Mouse (Mus musculus) kidney, postnatal 10 days (tissue): ENCODE results near the gene Zfp637.
"Not testable (repeated sequence)": the region's sequence is repeated elsewhere in the genome, so short reads cannot be mapped to it uniquely, and the experiment has no call there.

Experiments
- DNase-seq: peaks from one replicate; pipeline ENCODE4 v3.0.0; 2021; ENCODE audit warnings: mixed read lengths

Gene Zfp637

DNA sequence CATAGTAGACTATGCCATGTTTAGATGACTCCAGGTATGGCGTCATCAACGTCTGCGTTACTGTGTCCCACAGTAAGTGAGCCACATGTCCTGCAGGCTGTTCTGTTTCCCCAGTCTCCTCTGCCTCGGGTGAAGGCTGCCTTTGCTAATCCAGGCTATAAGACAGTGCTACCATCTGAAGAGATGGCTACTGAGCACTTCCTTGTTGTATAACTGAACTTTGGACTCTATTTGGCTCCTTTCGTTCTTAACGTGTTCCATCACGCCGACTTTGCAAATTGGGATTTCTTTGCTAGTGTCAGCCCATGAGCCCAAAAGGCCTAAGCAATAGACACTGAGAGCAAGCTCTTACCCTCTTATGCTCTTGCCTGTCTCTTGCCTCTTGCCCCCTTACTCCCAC lies 27.2 kb downstream of the Zfp637 start:
- no peak for DNase-seq

DNA sequence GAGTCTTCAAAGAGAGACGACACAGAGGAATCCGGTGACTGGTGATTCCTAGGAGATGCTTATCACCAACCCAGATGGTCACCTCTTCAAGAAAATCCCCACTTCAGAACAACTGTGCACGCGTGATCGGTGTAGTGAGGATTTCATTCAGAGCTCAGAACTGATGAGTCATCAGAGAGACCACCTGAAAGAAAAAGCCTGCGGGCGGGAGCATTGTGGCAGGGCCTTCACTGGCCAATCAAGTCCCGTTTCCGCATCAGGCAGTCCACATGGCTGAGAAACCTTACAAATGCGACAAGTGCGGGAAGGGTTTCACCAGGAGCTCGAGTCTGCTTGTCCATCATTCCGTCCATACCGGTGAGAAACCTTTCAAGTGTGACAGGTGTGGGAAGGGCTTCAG lies 30.1 kb downstream of the Zfp637 start:
- DNase-seq = no peak

DNA sequence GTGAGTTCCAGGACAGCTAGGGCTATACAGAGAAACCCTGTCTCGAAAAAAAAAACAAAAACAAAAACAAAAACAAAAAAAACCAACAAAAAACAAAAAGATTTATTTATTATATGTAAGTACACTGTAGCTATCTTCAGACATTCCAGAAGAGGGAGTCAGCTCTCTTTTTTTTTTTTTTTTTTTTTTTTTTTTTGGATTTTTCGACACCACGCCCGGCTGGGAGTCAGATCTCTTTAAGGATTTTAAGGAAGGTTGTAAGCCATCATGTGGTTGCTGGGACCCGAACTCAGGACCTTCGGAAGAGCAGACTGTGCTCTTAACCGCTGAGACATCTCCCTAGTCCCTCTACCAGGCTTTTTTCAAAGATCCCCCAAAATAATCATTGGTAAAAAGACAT lies 32.5 kb downstream of the Zfp637 start:
- not testable (repeated sequence) for DNase-seq

- no peak for DNase-seq
Observed at GRCm38 (mm10) chr6:117874621-117875281, 33.8 kb downstream of the Zfp637 start.

DNA sequence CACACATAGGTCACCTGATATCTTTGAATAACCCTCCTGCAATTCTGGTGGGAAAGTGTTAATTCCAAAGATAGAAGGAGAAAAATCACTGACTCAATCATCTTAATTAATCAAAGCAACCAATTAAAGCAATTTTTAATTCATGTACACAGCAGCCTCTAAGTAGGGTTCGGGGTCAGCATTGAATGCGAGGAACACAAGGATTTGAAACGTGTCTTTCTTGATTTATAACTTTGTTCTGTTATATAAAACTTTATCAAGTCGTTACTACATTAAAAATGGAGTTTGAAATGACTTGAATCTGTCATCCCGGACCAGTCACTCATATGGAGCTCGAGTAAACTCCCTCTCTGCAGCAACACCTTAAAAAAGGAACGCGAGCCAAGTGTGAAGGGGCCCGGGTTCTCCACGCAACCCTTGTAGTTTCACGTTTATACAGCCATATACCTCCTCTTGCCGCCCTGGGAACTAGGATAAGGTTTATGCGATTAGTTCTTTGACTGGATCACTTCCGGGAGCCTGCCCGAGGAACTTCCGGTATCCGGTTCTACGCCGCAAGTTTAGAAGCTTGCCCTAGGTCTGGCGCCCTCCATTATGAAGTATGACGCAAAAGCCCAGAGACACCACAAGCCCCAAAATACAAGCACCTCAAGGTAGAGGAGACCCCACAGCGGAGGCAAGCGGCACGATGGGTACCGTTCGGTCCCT lies 37.9 kb downstream of the Zfp637 start:
- peak; percentile 91 for DNase-seq

- DNase-seq = peak; percentile 100
Observed at GRCm38 (mm10) chr6:117879408-117880115, 38.6 kb downstream of the Zfp637 start.

DNA sequence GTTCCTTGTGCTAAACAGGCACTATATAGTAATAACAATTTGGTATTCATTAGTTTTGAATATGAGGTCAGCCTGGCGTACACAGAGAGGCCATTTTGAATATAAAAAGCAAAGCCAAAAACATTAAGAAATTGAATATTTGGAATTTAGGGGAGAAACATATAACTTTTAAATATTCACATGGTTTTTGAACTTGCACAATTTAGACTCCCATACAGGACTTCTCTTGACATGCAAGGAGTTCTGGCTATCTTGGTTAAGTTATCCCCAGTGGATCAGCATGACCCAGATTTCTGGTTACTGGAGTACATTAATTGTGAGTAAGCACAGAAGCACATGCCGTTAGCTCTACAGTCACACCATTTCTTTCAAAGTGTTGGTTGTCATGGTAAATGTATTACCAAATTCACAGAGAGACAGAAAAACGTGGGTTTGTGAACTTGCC lies 39.4 kb downstream of the Zfp637 start:
- DNase-seq = no peak

- no peak for DNase-seq
Observed at GRCm38 (mm10) chr6:117881229-117881628, 40.2 kb downstream of the Zfp637 start.

- DNase-seq = no peak
Observed at GRCm38 (mm10) chr6:117881997-117882396, 41.0 kb downstream of the Zfp637 start.

GRCm38 (mm10) chr6:117885943-117886342 lies 45.0 kb downstream of the Zfp637 start:
- no peak for DNase-seq

DNA sequence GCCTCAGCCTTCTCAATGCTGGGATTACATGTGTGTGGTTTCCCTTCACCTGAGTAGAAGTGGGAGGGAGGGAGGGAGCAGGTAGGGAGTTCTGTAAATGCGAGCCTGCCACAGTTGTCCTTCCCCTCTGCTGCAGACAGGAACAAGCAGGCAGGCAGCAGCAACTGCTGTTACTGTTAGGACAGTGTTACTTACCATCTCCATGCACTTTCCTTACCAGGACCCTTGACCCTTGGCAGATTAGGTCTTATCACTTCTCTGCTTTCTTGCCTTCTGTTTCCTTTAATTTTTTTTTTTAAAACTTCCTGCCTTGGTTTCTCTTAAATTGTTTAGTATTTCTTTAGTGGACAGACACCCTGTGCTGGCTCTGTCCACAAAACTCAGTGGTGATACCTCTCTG lies 47.1 kb downstream of the Zfp637 start:
- DNase-seq = no peak

DNA sequence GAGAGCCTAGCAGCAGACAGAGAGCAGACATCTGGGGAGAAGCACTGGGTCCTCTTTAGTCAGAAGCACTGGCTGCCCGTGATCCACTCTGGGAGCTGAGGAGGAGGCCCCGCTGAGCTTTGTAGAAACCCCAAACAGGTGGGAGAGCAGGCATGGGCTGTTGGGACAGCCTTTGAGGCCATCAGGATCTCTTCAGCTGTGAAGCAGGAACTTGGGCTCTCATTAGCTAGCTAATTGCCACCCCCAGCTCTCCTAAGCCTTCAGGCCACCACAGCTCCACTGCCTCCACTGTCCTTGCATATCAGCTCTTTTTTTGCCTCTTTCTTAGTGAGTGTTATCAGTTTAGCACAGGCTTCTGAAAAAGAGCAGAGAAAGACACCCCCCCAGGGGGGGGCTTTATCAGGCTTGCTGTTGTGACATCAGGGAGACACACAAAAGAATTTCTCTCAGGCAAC lies 47.7 kb downstream of the Zfp637 start:
- no peak for DNase-seq

- no peak for DNase-seq
Observed at GRCm38 (mm10) chr6:117890257-117890656, 49.3 kb downstream of the Zfp637 start.

DNA sequence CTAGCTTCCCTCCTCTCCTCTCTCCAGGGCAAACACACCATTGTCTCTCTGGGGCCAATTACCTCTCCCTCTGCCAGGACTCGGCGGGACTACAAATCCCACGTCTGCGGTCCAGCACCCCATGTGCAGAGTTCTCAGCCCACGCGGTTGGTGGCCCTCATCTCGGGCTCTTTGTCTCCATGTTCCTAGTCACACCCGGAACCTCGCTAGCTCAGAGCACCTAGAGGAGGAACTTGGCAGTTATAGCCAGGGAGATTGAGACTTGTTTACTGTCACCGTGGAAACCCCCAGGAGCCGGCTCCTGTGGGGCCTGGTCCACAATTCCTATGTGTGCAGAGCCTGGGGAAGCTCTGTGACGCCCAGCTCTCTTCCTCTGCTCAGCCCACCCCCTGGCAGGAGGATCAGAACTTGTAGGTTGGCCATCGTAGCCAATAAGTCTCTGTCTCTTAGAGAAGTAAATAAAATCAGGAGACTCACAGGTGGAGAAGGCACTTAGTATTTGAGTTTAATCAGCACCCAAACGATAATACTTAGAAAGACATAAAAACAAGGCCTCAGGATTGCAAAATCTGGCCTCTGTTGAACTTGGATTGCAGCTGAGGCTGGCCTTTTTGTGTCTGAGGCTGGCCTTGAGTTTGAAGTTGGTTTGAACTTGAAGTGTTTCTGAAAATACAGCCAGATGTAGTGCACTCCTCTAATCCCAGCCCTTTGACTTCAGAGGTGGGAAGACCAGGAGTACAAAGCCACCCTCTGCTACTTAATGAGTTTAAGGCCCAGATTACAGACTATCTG lies 50.6 kb downstream of the Zfp637 start:
- DNase-seq = peak; percentile 8

- DNase-seq = no peak
Observed at GRCm38 (mm10) chr6:117892386-117892785, 51.4 kb downstream of the Zfp637 start.

DNA sequence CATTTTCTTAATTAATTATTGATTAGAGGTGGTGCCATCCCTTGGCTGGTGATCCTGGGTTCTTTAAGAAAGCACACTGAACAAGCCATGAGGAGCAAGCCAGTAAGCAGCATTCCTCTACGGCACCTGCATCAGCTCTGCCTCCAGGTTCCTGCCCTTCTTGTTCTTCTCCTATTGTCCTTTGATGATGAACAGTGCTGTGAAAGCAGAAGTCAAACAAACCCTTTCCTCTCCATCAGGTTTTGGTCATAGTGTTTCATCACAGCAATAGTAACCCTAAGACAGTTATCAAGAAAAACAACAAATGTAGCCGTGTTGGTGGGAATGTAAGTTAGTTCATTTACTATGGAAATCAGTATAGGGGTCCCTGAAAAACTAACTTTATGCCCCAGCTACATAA lies 52.5 kb downstream of the Zfp637 start:
- no peak for DNase-seq
